Mouse (Mus musculus): Measurements from ENCODE around the gene C1qc.

The C1qc gene

GRCm38 (mm10) chr4:136892811-136893210 lies at the start of gene C1qc:
Gene C1qc, minus strand, starts transcription at chr4:136893065.
- DNase-seq: no peak

DNA sequence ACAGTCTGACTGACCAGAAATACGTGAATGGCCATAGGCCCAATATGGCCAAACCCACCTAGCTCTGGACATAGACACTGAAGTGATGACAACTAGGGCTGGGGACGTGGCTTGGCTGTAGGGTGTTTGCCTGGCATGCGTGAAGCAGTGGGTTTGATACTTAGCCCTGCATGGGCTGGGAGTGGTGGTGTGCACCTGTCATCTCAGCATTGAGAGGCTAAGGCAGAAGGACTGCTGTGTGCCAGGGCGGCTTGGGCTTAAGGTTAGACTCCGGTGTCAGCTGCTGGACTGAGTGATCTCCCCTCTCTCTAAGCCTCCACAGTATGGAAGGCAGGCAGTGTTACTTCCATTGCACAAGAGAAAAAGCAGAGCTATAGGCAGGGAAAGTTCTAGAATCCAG lies 45.1 kb upstream of the C1qc start:
- no peak for DNase-seq

DNA sequence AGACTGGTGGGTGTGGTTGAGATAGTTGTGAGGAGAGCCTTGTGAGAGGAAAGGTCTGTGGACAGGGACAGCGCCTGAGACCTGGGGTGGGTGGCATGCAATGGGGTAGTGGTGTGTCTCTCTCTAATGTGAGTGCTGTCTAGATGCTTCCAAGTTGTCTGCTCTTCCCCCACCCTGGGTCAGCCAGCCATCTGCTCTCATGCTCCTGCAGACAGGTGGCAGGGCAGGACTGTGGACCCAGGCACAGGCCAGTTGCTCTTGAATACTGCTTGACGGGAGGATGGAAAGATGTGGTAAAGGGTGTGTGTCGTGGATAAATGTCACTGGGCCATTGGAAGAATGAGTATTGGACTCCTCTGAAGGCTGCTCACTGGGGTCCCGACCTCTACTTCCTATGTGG lies 44.5 kb upstream of the C1qc start:
- DNase-seq: peak; percentile 70 to 73

- no peak for DNase-seq
Observed at GRCm38 (mm10) chr4:136934746-136935613, 42.1 kb upstream of the C1qc start.

DNA sequence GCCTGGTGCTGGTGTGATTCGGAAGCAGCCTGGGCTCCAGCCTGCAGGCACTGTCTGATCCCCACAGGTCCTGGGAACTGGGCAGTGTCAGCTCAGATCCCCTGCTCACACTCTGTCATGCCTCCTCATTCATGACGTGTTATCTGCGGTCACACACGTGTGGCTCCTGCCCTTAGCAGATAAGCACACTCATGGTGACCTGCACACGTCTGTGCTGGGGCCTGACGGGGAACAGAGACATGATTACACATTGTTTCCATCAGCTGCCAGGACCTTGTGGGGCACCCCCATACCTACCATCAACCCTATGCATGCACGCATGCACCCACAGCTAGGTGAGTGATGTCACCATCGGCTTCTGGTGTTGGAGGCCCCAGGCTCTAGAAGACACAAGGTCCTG lies 37.6 kb upstream of the C1qc start:
- no peak for DNase-seq

DNA sequence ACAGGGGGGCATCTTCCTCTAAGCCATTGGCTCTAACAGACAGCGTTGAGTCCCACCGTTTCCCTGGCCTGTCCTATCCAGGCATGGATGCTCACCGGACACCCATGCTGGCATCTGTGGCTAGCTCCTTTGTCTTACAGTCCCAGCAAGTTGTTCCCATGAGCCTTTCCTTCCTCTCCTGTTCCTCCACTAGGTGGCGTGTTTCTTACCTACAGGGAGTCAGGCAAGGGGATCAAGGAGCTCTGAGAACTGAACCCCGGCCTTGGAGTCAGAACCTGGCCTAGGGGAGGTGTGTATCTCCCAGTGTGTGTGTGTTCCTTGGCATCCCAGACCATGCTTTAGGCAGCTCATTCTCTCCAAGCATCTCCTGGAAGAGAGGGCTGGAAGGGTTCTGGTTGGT lies 36.1 kb upstream of the C1qc start:
- DNase-seq: peak in 1 of 2 experiments; percentile 64

GRCm38 (mm10) chr4:136925804-136926203 lies 32.9 kb upstream of the C1qc start:
- peak in 1 of 2 experiments; percentile 47 for DNase-seq

- no peak for DNase-seq
Observed at GRCm38 (mm10) chr4:136924529-136924928, 31.7 kb upstream of the C1qc start.

GRCm38 (mm10) chr4:136919526-136919925 lies 26.7 kb upstream of the C1qc start:
- DNase-seq: no peak

DNA sequence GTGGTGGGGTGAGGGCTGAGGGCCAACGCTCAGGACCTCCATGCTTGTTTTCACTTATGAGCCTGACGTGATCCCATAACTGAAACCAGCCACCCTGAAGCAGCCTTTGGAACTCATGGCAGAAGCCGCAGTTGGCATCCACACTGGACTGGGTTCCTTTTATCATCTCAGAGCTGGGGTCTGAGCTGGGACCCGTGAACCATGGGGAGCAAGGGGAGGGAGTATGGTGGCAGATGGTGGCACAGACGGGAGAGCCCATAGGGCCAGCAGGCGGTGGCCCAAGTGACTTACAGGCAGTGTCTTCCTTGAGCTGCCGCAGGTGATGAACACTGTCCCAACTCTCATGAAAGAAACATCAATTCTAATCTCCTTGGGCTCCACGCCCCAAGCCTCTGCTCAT lies 26.0 kb upstream of the C1qc start:
- DNase-seq: peak in 1 of 2 experiments; percentile 48

DNA sequence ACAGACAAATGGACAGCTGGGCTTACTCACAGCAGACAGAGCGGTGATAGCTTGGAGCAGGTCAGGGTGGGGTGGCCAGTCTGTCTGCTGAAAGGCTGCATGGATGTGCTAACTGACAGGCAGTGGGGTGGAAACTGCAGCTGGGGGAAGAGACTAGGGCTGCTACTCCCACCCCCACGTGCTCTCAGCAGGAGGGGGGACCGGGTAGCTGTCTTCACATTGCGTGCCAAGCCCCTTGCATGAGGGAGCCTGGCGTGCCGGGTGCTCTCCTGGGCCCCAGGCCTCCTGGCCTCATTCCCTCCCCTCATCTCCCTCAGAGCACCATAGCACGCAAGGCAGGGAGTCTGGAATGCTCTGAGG lies 24.3 kb upstream of the C1qc start:
- DNase-seq: peak in 1 of 2 experiments; percentile 59

DNA sequence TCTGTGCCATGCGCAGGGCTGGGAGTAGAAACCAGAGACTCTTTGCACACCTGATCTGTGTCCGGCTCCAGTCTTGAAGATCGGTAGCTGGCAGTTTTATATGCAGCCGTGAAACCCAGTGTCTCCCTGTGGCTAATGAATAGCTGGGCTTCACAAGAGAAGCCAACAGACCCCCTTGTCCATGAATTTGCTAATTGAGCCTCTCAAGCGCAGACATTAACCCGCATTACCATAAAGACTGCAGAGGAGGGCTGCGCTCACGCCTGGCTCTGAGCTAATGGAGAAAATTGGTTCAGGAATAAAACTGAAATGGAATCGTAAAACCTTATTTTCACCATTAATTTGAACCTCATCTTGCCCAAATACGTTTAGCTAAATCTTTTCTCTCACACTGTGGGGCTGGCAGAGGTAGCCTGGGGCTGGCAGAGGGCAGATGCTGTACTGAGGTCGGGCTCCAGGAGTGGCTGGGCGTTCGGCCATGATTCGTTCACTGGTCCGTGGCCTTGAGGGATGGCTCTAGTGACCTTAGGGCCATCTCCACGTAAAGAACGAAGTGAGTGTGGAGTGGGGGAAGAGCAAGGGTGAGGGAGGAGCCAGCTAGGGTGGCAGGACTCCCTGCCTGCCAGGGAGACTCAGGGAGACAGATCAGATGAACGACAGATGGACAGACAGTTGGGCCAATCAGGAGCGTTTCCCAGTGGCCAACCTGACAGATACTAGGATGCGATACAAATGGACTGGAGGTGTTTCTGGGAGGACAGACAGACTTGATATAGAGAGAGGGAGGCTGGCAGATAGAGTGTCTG lies 23.7 kb upstream of the C1qc start:
- peak; percentile 77 to 83 for DNase-seq

GRCm38 (mm10) chr4:136912841-136913240 lies 20.0 kb upstream of the C1qc start:
- DNase-seq: no peak

DNA sequence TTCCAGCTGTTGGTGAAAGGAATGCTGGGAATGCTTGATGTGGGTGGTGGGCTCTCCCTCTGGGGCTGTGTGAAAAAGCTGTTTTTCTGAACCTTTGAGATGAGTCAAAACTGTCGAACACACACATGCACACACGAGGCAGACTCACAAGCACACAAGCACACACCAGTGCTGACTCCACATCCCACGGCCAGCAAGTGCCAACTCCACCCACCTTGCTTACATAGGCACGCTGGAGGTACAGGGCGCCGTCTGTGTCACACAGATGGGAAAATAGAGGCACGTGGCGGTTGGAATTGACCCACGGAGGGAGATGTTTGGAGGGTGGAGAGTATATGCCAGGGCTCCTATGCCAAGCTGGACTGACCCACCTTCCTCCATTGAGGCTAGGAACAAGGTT lies 18.9 kb upstream of the C1qc start:
- DNase-seq: no peak

GRCm38 (mm10) chr4:136911211-136911646 lies 18.4 kb upstream of the C1qc start:
- no peak for DNase-seq

GRCm38 (mm10) chr4:136907809-136908208 lies 14.9 kb upstream of the C1qc start:
- DNase-seq: no peak

DNA sequence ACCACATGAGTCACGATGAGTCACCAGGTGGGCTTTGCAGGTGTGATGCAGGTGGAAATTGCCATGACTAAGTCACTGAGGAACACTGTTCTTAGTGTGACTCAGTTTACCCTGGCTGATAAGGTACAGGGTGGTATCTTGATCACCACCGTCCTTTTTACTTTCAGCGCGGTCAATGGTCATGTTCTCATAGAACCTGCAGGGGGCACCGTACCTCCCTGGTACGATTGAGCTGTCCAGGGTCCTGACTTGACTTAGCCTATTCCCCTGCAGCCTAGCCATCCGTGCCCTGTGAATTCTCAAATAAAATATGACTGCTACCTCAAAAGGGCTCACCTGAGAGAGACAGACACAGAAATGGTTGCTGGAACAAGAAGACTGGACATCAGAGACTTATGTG lies 14.2 kb upstream of the C1qc start:
- peak; percentile 53 to 64 for DNase-seq

GRCm38 (mm10) chr4:136904767-136905539 lies 12.1 kb upstream of the C1qc start:
- DNase-seq: no peak

DNA sequence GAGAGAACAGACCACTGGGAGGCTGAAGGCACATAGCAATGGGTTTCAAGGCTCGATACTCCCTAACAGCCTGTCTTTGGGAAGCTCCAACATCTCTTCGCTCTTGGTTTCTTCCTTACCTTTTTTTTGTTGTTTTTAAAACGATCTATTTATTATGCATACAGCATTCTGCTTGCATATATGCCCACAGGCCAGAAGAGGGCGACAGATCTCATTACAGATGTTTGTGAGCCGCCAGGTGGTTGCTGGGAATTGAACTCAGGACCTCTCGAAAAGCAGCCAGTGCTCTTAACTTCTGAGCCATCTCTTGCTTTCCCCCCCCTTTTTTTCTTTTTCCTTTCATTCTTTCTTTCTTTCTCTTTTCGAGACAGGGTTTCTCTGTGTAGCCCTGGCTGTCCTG lies 6.3 kb upstream of the C1qc start:
- no peak for DNase-seq

- no peak for DNase-seq
Observed at GRCm38 (mm10) chr4:136898637-136899036, 5.8 kb upstream of the C1qc start, which contains the start of gene C1qa. Gene C1qa, minus strand, starts transcription at chr4:136898803.

GRCm38 (mm10) chr4:136898084-136898598 lies 5.3 kb upstream of the C1qc start:
- DNase-seq: no peak

DNA sequence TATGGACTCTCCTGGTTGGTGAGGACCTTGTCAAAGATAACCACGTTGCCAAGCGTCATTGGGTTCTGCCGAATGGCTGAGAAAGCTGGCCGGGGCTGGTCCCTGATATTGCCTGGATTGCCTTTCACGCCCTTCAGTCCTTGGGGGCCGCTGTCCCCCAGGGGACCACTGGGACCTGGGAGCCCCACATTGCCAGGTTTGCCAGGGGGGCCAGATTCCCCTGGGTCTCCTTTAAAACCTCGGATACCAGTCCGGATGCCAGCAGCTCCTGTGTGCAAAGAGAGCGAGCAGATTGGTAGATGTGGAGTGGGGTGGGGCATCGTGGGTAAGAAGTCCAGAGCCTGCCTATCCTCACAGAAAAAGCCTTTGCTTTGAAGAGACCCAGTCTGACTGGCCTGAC lies 3.6 kb upstream of the C1qc start:
- DNase-seq: no peak

- DNase-seq: no peak
Observed at GRCm38 (mm10) chr4:136895861-136896260, 3.0 kb upstream of the C1qc start.

Measured in cerebellum, postnatal 14 days (tissue).